Mouse (Mus musculus) thymus, adult 2 months (tissue): Measurements from ENCODE around the gene Ccdc90b.

Experiments used
- CTCF ChIP-seq: fragments of 200-500 bp; IDR thresholded peaks from 2 replicates; pipeline ENCODE4 v1.5.1; 2012; ENCODE audit warnings: mild to moderate bottlenecking, control low read depth, low read length, moderate library complexity, borderline replicate concordance; ENCODE audit not compliant: control insufficient read depth, poor library complexity, insufficient read depth; ENCODE audit errors: extremely low read depth
- POLR2A ChIP-seq: fragments of 200-500 bp; IDR thresholded peaks from 2 replicates; pipeline ENCODE4 v1.6.1; 2012; ENCODE audit warnings: mild to moderate bottlenecking, low read length, control low read depth, moderate library complexity; ENCODE audit not compliant: control insufficient read depth, poor library complexity, insufficient read depth; ENCODE audit errors: extremely low read depth

DNA sequence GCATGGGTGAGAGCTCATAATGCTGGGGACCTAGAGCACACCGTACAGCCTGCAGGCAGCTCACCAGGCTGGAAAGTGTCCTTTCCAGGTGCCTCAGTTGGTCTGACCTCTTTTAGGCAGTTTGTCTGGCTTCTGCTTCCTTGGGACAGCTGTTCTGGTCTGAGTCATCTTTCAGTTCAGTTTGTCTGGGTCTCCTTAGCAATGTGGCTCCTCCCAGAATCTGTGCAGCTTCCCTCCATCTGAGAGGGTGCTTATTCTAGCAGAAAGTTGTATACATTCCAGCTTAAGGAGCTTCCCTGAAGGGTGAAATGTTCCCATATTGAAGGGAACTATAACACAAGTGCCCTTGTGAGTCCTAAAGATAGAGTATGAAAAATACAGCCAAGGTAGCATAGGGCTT is 5.8 kb downstream of the Ccdc90b start:
- TF ChIP-seq POLR2A (no peak), CTCF (no peak)
